Mouse (Mus musculus): ENCODE results near the gene Cox4i2. TPM values are rescaled to one million over a fixed set of nuclear protein-coding genes. Genes with fewer than 3 reads are reported as not detected.

Cox4i2 gene
- total and polyA plus RNA-seq, 2 experiments from 2014 or later = 4.3 to 5.4 TPM

GRCm38 (mm10) chr2:152814213-152814874 lies 60.4 kb downstream of the Cox4i2 start:
- H3K4me2 ChIP-seq (ENCODE audit: low read depth) = no peak overlapping the region
- TF ChIP-seq CTCF (IDR thresholded peaks at IDR 0.05; ENCODE audit: low read depth) = no peak
- 0 out of 2 replicates have a peak, but pooled peaks cover 7% of the 10 kb centered on the region for H3K36me3 ChIP-seq (ENCODE audit: insufficient read depth)
- no peaks in the 10 kb centered on the region for H3K9me3 ChIP-seq (ENCODE audit: low read length)
- no peak overlapping the region for H3K9ac ChIP-seq
- no peaks in the 10 kb centered on the region for H3K27me3 ChIP-seq (ENCODE audit: insufficient read depth, low read length)
- H3K27ac ChIP-seq (ENCODE audit: low read depth, low read length) = no peak overlapping the region
- ATAC-seq (no peak), DNase-seq (no peak)
- 89% methylated on average over 6 of the region's 6 CpGs for WGBS
- peaks cover 5% of the 10 kb centered on the region; the same call in 1 of the 2 replicates for H3K4me1 ChIP-seq (ENCODE audit: insufficient read depth)
- H3K4me3 ChIP-seq (ENCODE audit: low read depth, low read length) = no peak overlapping the region

Small RNA genes lying within 50 kb of the gene (microRNA-seq; reads per million reads assigned to microRNA genes)
- gene Gm23802 = 0 reads per million in 2 experiments

Other genes starting within 250 kb of the Cox4i2 start
- not detected in 2 replicates for gene Defb26, start 242.5 kb upstream of the Cox4i2 start, total RNA-seq (2014; rRNA removed)
- gene Defb26, start 242.5 kb upstream of the Cox4i2 start, polyA plus RNA-seq (2015; fragmentation: Nextera tagmentation; extraction: Ambion mirVana) = not detected in 2 replicates
- not detected in 2 replicates for gene Defb28, start 235.9 kb upstream of the Cox4i2 start, total RNA-seq (2014; rRNA removed)
- not detected in 2 replicates for gene Defb28, start 235.9 kb upstream of the Cox4i2 start, polyA plus RNA-seq (2015; fragmentation: Nextera tagmentation; extraction: Ambion mirVana)
- not detected in 2 replicates for gene Defb29, start 214.1 kb upstream of the Cox4i2 start, total RNA-seq (2014; rRNA removed)
- gene Defb29, start 214.1 kb upstream of the Cox4i2 start, polyA plus RNA-seq (2015; fragmentation: Nextera tagmentation; extraction: Ambion mirVana) = not detected in 2 replicates
- not detected in 2 replicates for gene Gm17416, start 184.8 kb upstream of the Cox4i2 start, total RNA-seq (2014; rRNA removed)
- not detected in 2 replicates for gene Gm17416, start 184.8 kb upstream of the Cox4i2 start, polyA plus RNA-seq (2015; fragmentation: Nextera tagmentation; extraction: Ambion mirVana)
- not detected in 2 replicates for gene Defb21, start 181.4 kb upstream of the Cox4i2 start, total RNA-seq (2014; rRNA removed)
- gene Defb21, start 181.4 kb upstream of the Cox4i2 start, polyA plus RNA-seq (2015; fragmentation: Nextera tagmentation; extraction: Ambion mirVana) = not detected in 2 replicates
- not detected in 2 replicates for gene Defb19, start 173.9 kb upstream of the Cox4i2 start, total RNA-seq (2014; rRNA removed)
- not detected in 2 replicates for gene Defb19, start 173.9 kb upstream of the Cox4i2 start, polyA plus RNA-seq (2015; fragmentation: Nextera tagmentation; extraction: Ambion mirVana)
- not detected in 2 replicates for gene Defb45, start 154.8 kb upstream of the Cox4i2 start, total RNA-seq (2014; rRNA removed)
- gene Defb45, start 154.8 kb upstream of the Cox4i2 start, polyA plus RNA-seq (2015; fragmentation: Nextera tagmentation; extraction: Ambion mirVana) = not detected in 2 replicates
- gene Defb36, start 149.8 kb upstream of the Cox4i2 start, total RNA-seq (2014; rRNA removed) = not detected in 2 replicates
- gene Defb36, start 149.8 kb upstream of the Cox4i2 start, polyA plus RNA-seq (2015; fragmentation: Nextera tagmentation; extraction: Ambion mirVana) = not detected in 2 replicates
- gene Defb25, start 131.1 kb upstream of the Cox4i2 start, total RNA-seq (2014; rRNA removed) = not detected in 2 replicates
- gene Defb25, start 131.1 kb upstream of the Cox4i2 start, polyA plus RNA-seq (2015; fragmentation: Nextera tagmentation; extraction: Ambion mirVana) = not detected in 2 replicates
- gene Rem1, start 127.2 kb upstream of the Cox4i2 start, total RNA-seq (2014; rRNA removed) = 0.46 and 2.7 TPM in 2 replicates
- 0.44 and 0.53 TPM in 2 replicates for gene Rem1, start 127.2 kb upstream of the Cox4i2 start, polyA plus RNA-seq (2015; fragmentation: Nextera tagmentation; extraction: Ambion mirVana)
- gene H13, start 84.7 kb upstream of the Cox4i2 start, total RNA-seq (2014; rRNA removed) = 121 and 177 TPM in 2 replicates
- 165 and 166 TPM in 2 replicates for gene H13, start 84.7 kb upstream of the Cox4i2 start, polyA plus RNA-seq (2015; fragmentation: Nextera tagmentation; extraction: Ambion mirVana)
- gene Mcts2, start 67.1 kb upstream of the Cox4i2 start, total RNA-seq (2014; rRNA removed) = 21.5 and 30.8 TPM in 2 replicates
- 26.6 and 29.9 TPM in 2 replicates for gene Mcts2, start 67.1 kb upstream of the Cox4i2 start, polyA plus RNA-seq (2015; fragmentation: Nextera tagmentation; extraction: Ambion mirVana)
- 58.8 and 70.5 TPM in 2 replicates for gene Id1, start 17.9 kb upstream of the Cox4i2 start, total RNA-seq (2014; rRNA removed)
- gene Id1, start 17.9 kb upstream of the Cox4i2 start, polyA plus RNA-seq (2015; fragmentation: Nextera tagmentation; extraction: Ambion mirVana) = 59.8 and 71.3 TPM in 2 replicates
- gene Bcl2l1, start 77.6 kb downstream of the Cox4i2 start, total RNA-seq (2014; rRNA removed) = 152 and 157 TPM in 2 replicates
- 173 and 175 TPM in 2 replicates for gene Bcl2l1, start 77.6 kb downstream of the Cox4i2 start, polyA plus RNA-seq (2015; fragmentation: Nextera tagmentation; extraction: Ambion mirVana)
- gene Tpx2, start 93.8 kb downstream of the Cox4i2 start, total RNA-seq (2014; rRNA removed) = 10.5 and 22.5 TPM in 2 replicates
- 11.0 and 11.2 TPM in 2 replicates for gene Tpx2, start 93.8 kb downstream of the Cox4i2 start, polyA plus RNA-seq (2015; fragmentation: Nextera tagmentation; extraction: Ambion mirVana)
- 0.29 TPM in 1 of 2 replicates, not detected in the other for gene Mylk2, start 157.2 kb downstream of the Cox4i2 start, total RNA-seq (2014; rRNA removed)
- not detected in 2 replicates for gene Mylk2, start 157.2 kb downstream of the Cox4i2 start, polyA plus RNA-seq (2015; fragmentation: Nextera tagmentation; extraction: Ambion mirVana)
- 2.4 and 2.6 TPM in 2 replicates for gene Foxs1, start 179.0 kb downstream of the Cox4i2 start, total RNA-seq (2014; rRNA removed)
- gene Foxs1, start 179.0 kb downstream of the Cox4i2 start, polyA plus RNA-seq (2015; fragmentation: Nextera tagmentation; extraction: Ambion mirVana) = 3.1 TPM in 2 replicates
- 23.7 and 25.0 TPM in 2 replicates for gene Dusp15, start 197.5 kb downstream of the Cox4i2 start, total RNA-seq (2014; rRNA removed)
- gene Dusp15, start 197.5 kb downstream of the Cox4i2 start, polyA plus RNA-seq (2015; fragmentation: Nextera tagmentation; extraction: Ambion mirVana) = 12.9 and 14.8 TPM in 2 replicates
- gene Ttll9, start 208.3 kb downstream of the Cox4i2 start, total RNA-seq (2014; rRNA removed) = 3.3 and 8.0 TPM in 2 replicates
- gene Ttll9, start 208.3 kb downstream of the Cox4i2 start, polyA plus RNA-seq (2015; fragmentation: Nextera tagmentation; extraction: Ambion mirVana) = 3.9 and 4.3 TPM in 2 replicates